Comparison of ENCODE assay signal across 12 mouse cellular contexts in the genomic region with DNA sequence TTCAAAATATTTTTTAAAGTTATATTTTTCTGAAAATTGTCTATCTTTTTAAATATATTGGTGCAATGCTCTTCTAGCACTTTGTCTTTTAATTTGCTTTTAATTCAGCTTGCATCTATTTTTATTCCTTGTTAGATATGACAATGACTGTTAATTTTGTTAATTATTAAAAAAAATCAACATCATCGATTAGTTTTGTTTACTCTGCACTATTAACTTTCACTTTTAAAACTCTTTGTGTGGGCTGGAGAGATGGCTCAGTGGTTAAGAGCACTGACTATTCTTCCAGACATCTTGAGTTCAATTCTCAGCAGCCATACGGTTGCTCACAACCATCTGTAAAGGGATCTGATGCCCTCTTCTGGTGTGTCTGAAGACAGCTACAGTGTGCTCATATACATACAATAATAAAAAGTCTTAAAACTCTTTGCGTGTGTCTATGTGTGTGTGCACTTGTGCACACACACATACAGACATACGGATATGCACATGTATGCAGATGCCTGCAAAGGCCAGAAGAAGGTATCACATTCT. TPM values are rescaled to one million over a fixed set of nuclear protein-coding genes. Genes with fewer than 3 reads are reported as not detected.
"Had no signal": no experiment of that assay in that cellular context is flagged by ENCODE, and none has a peak within 500 bp of the region (broad histone marks: within the 10 kb centered on the region; RNA-seq: fewer than 3 reads in every experiment).

No protein-coding gene starts in this region.

- H3K27ac ChIP-seq: limb, embryonic 13.5 days; liver, embryonic 13.5 days; midbrain, embryonic 13.5 days had no signal

- H3K4me2 ChIP-seq: limb, embryonic 13.5 days; liver, embryonic 13.5 days; midbrain, embryonic 13.5 days had no signal

- H3K4me3 ChIP-seq: limb, embryonic 13.5 days; liver, embryonic 13.5 days; midbrain, embryonic 13.5 days had no signal

- H3K27me3 ChIP-seq: limb, embryonic 13.5 days; liver, embryonic 13.5 days; midbrain, embryonic 13.5 days had no signal

- H3K9me3 ChIP-seq: limb, embryonic 13.5 days; liver, embryonic 13.5 days; midbrain, embryonic 13.5 days had no signal

- DNase-seq: kidney, adult 11 months; kidney, adult 9 months; kidney, postnatal 14 days; left cerebral cortex, postnatal 4 days; liver, embryonic 13.5 days; lung, adult 18-20 months; right cerebral cortex, postnatal 14 days; thymus, adult 18-20 months; thymus, postnatal 14 days had no signal

- H3K9ac ChIP-seq: limb, embryonic 13.5 days; liver, embryonic 13.5 days; midbrain, embryonic 13.5 days had no signal

- ATAC-seq: midbrain, embryonic 13.5 days had no signal

RNA-seq across cellular contexts. Expression of a gene that starts 56.3 kb away (rescaled TPM):
- total RNA-seq: left cerebral cortex, postnatal 4 days; midbrain, postnatal 0 days had no signal
